Mouse (Mus musculus) CD4-positive, CD25-positive, alpha-beta regulatory T cell, adult 2 months (primary cell): ENCODE data around the gene Anxa9.

Experiments
- DNase-seq: peaks from one replicate; pipeline ENCODE4 v3.0.0-alpha.2; 2012; ENCODE audit warnings: low read depth, low spot score

The Anxa9 gene

DNA sequence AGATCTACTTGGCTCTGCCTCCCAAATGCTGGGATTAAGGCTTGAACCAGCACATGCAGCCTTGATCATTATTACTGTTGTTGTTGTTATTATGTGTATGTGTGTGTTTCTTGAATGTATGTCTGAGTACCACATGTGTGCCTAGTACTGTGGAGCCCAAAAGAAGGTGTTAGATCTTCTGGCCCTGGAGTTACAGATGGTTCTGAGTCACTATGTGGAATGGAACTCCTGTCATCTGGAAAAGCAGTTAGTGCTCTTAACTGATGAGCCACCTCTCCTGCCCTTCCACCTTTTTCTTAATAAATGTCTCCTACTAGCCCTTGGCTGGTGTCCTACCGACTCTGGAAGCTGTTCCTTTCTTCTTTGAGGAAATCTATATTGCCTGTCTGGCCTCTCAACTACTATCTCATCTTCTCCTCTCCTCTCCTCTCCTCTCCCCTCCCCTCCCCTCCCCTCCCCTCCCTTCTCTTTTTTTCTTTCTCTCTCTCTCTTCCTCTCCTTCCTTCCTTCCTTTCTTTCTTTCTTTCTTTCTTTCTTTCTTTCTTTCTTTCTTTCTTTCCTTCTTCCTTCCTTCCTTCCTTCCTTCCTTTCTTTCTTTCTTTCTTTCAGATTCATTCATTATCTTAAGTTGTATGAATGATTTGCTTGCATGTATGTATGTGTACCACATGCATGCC is 59.2 kb downstream of the Anxa9 start:
- no peak for DNase-seq

DNA sequence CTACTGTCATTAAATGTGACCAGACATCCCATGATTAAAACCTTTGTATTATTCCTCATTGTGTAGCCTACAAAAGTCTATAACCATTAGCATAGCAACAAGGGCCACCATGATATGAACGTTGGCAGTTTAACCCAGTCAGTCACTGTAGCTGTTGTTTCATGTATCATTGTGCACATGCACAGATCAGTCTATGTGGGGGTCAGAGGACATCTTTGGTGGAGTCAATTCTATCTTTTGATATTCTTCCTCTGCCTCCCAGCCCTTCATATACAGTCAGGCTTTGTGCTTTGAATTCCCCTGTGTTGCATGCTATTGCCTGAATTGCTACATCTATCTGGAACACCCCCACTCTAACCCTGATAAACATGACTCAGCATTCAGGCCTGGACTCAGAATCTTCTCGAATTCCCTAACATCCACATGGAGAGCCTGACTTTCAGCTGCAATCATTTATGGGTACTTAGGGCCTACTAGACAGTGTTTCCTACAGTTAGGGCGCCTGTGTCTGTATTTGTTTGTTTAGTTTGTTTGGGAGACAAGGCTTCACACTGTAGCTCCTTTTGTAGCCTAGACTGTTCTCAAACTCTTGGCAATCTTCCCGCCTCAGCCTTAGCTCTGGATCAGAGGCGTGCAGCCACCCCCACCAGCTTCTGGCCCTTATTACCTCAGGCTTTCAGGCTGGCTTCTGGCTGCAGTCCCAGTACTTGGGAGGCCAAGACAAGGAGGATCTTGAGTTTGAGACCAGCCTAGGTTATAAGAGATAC is 60.3 kb downstream of the Anxa9 start:
- no peak for DNase-seq
